Mouse (Mus musculus) heart, adult 11 months (tissue): ENCODE measurements around the gene Flot2.

Source experiments
- DNase-seq: peaks from one replicate; pipeline ENCODE4 v3.0.0; 2022

Gene Flot2

GRCm38 (mm10) chr11:78065906-78066305 is 28.2 kb downstream of the Flot2 start:
- DNase-seq: peak; percentile 64

DNA sequence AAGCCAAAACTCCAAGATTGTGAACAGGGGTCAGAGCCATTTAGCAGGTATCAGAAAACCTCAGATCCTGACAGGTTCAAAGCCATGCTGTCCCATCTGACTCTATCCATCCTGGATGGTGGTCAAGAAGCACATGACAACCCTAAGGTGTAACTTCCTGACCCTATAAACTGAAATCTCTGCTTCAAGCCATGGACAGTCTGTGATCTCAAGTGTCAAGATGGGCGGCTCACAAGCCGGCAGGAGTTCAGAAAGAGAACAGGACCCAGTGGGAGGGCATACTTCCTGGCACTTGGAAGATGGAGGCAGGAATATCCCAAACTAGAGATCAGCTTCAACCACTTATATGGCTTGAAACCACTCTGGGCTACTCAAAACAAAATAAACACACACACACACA is 28.9 kb downstream of the Flot2 start:
- peak; percentile 55 for DNase-seq

DNA sequence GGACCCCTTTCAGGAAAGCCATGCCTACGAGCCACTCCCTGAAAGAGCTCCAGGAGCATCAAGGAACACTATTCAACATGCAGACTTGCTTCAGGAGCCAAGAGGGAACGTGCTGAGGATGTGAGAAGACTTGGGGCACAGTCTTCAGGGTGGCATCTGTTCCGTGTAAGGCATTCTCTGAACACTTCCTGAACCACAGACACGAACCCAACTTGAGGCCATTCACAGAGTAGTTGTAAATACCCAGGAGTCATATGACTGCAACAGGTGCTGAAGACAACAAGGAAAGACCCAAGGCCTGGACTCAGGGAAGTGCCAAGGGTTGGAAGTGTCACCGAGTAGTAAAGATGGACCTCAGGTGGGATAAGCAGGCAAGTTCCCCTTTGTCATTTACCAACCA is 29.8 kb downstream of the Flot2 start:
- DNase-seq: no peak

DNA sequence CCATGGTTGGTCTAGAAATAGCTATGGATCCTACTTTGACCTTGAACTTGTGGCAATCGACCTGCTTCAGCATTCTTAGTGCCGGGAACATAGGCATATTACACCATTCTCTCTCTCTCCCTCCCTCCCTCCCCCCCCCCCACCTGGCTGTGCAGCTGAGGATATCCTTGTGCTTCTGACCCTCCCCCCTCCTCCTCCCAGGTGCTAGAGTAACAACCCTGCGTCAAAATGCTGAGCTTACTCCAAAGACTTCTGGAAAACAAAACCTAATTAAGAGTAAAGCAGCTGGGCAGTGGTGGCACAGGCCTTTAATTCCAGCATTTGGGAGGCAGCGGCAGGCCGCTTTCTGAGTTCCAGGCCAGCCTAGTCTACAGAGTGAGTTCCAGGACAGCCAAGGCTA is 31.4 kb downstream of the Flot2 start:
- no peak for DNase-seq

- DNase-seq: no peak
These were observed 31.9 kb downstream of the Flot2 start for GRCm38 (mm10) chr11:78069646-78070045.

GRCm38 (mm10) chr11:78071938-78072337 is 34.2 kb downstream of the Flot2 start:
- peak; percentile 79 for DNase-seq

- peak; percentile 75 for DNase-seq
These were observed 34.8 kb downstream of the Flot2 start for GRCm38 (mm10) chr11:78072425-78073130.

DNA sequence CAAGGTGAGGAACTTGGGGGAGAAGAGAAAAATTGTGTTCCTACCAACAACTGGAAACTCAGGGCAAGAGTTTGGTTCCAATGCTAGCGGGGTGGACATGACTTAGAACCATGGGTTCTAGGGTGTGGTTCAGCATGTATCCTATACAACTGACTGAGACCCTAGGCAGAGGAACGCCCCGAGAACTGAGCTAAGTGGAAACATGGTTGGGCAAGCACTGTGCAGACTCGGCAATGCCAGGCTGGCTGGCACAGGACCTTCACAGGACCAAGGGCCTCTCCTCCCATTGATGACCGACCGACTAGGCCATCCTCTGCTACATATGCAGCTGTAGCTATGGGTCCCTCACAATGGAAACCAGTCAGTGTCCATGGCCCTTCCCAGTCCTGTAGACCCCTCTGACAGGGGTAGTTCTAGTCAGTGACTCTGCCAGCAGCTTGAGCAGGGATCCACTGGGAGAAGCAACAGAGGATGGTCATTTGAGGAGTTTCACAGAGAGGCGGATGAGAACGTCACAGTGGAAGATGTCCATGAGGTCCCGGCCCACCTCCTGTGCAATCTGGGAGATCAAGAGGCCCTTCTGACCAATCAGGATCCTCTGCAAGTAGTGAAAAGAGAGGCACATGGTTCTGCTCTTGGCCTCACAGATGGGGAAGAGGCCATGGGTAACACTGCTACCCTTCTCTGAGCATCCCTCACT is 36.0 kb downstream of the Flot2 start:
- DNase-seq: peak; percentile 66

DNA sequence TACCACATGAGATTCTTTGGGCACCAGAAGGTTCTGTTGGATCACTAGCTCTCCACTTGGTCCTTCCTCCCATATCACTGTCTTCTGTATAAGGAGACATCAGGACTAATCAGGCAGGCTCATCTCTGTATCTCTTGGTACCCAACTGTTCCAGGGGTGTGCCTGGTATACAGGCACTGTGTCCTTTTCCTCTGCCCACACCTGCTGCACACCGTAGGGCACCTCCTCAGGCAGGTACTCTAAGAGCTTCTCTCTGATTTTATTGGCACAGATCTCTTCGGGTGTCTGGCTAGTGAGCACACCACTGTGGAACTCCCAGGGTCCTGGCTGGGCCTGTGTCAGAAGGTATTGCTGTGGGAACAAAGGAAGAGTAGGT is 36.5 kb downstream of the Flot2 start:
- no peak for DNase-seq

- peak; percentile 64 for DNase-seq
These were observed 36.9 kb downstream of the Flot2 start for GRCm38 (mm10) chr11:78074666-78075065.

- DNase-seq: peak; percentile 98
These were observed 42.5 kb downstream of the Flot2 start, which contains the start of gene Eral1 for GRCm38 (mm10) chr11:78079961-78080921. Eral1 (minus strand) TSS chr11:78080383.

- peak; percentile 82 for DNase-seq
These were observed 45.9 kb downstream of the Flot2 start for GRCm38 (mm10) chr11:78083595-78083994.

- DNase-seq: peak; percentile 87
These were observed 49.3 kb downstream of the Flot2 start for GRCm38 (mm10) chr11:78086925-78087479.

GRCm38 (mm10) chr11:78087756-78088281 is 50.1 kb downstream of the Flot2 start:
- no peak for DNase-seq

- no peak for DNase-seq
These were observed 56.4 kb downstream of the Flot2 start for GRCm38 (mm10) chr11:78094137-78094503.

- DNase-seq: peak; percentile 100
These were observed 56.9 kb downstream of the Flot2 start, which contains the start of gene Fam222b for GRCm38 (mm10) chr11:78094504-78095143. Fam222b (plus strand) TSS chr11:78094660.

DNA sequence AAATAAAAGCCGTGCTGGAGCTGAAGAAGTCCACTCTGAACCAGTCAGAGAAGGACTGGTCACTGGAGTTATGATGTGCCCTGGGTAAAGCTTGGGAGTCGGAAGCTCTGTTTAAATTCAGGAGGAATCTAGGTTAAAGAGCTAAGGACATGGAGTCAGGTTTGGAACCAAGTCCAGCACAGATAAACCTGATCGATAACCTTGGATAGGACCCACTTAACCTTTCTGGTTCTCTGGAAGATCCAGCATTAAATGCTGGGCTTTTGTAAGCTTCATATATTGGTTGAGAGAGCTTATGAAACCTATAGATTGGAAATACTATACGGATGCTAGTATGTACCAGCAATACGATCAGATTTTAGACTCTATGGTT is 57.4 kb downstream of the Flot2 start:
- no peak for DNase-seq

DNA sequence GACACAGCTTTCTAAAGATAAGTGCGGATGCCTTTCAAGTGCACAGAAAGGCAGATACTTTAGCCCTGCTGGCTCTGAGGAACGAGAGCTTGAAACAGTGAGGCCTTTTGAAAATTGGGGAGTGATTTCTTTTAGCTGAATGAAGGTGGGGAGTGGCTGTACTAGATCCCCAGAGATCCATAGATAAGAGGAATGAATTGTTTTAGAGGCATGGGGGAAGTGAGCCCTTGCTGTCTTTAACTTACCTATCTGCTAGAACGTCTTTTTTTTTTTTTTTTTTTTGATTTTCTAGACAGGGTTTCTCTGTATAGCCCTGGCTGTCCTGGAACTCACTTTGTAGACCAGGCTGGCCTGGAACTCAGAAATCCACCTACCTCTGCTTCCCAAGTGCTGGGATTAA is 59.3 kb downstream of the Flot2 start:
- no peak for DNase-seq

GRCm38 (mm10) chr11:78100746-78101145 is 63.0 kb downstream of the Flot2 start:
- no peak for DNase-seq

DNA sequence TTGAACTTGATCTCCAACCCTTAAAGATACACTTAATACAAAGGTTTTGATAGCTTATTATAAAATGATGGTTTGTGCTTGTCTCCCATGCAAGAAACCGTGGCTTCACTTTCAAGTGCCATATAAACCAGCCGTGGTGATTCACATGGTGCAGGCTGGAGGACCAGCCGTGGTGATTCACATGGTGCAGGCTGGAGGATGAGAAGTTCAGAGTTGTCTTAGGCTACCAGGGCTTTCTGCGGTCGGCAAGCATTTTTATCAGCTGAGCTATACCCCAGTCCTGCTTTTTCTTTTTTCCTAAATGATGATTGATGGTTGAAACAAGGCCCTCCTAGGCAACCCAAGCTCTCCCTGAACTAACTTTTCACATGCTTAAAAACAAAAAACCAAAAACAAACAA is 64.4 kb downstream of the Flot2 start:
- DNase-seq: no peak

DNA sequence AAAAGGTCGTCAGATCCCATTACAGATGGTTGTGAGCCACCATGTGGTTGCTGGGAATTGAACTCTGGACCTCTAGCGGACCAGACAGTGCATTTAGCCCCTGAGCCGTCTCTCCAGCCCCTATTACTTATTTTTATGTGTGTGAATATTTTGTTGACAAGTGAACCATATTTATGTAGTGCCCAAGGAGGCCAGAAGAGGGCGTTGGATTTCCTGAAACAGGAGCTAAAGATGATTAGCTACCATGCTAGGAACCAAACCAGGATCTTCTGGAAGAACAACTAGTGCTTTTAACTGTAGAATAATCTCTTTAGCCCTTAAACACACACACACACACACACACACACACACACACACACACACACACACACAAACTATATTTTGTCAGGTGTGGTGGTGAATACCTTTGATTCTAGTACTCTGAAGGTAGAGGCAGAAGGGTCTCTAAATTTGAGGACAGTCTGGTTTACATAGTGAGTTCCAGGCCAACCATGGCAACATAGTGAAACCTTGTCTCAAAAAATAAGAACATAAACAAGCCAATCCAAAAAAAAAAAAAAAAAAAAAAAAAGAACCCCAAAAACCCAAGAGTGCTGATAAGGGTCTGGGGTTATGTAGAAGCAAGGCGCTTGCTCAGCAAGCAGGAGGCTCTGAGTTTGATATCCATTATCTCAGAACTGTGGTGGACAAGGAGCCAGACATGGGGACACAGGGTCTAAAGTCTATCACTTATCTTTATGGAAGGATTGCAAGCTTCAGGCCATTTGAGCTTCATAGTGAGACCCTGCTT is 65.4 kb downstream of the Flot2 start:
- no peak for DNase-seq
